Mouse (Mus musculus) heart, adult 2 months (tissue): ENCODE results near the gene Ctf2.

Source experiments
- CTCF ChIP-seq: fragments of 200-600 bp; IDR thresholded peaks from 2 replicates; pipeline ENCODE4 v1.8.1; 2022; ENCODE audit warnings: antibody characterized with exemption, mild to moderate bottlenecking, moderate library complexity
- EP300 ChIP-seq: fragments of 200-500 bp; IDR thresholded peaks from 2 replicates; pipeline ENCODE4 v1.6.1; 2011; ENCODE audit warnings: low read depth, low read length, control low read depth; ENCODE audit not compliant: insufficient read depth
- POLR2A ChIP-seq: fragments of 200-500 bp; IDR thresholded peaks from 2 replicates; pipeline ENCODE4 v1.6.1; 2011; ENCODE audit warnings: mild to moderate bottlenecking, low read depth, low read length, control low read depth; ENCODE audit not compliant: insufficient read depth

GRCm38 (mm10) chr7:127759716-127760115 lies 27.8 kb upstream of the Ctf2 start:
- no peak for TF ChIP-seq CTCF
- TF ChIP-seq POLR2A, result no peak
- no peak for TF ChIP-seq EP300
